Mouse (Mus musculus) midbrain, postnatal 0 days (tissue): ENCODE measurements around the gene Mthfd1. TPM values are rescaled to one million over a fixed set of nuclear protein-coding genes. Genes with fewer than 3 reads are reported as not detected.

Experiments
- ATAC-seq: fragments of 200-750 bp; cut with Nextera tagmentation; 2 replicates; pipeline ENCODE4 v1.8.0; 2017; ENCODE audit warnings: moderate number of reproducible peaks, mild to moderate bottlenecking, moderate TSS enrichment, moderate library complexity; ENCODE audit not compliant: low FRiP score
- DNase-seq: peaks from one replicate; pipeline ENCODE4 v3.0.0-alpha.2; 2015; ENCODE audit warnings: low spot score
- H3K27ac ChIP-seq: fragments of 300-500 bp; sonication (generic); 2 replicates; pipeline ENCODE4 v1.5.1; 2014; ENCODE audit warnings: low read depth, mild to moderate bottlenecking, low read length, mixed read lengths
- H3K27me3 ChIP-seq: fragments of 300-500 bp; sonication (generic); 2 replicates; pipeline ENCODE4 v1.6.1; 2014; ENCODE audit warnings: low read length, control low read depth, mixed read lengths; ENCODE audit not compliant: insufficient read depth
- H3K36me3 ChIP-seq: fragments of 300-500 bp; sonication (generic); 2 replicates; pipeline ENCODE4 v1.6.1; 2014; ENCODE audit warnings: low read length, control low read depth, mixed read lengths; ENCODE audit not compliant: insufficient read depth
- H3K4me1 ChIP-seq: fragments of 300-500 bp; sonication (generic); 2 replicates; pipeline ENCODE4 v1.6.1; 2014; ENCODE audit warnings: mild to moderate bottlenecking, control low read depth, antibody characterized with exemption, low read length, mixed read lengths; ENCODE audit not compliant: insufficient read depth
- H3K4me2 ChIP-seq: fragments of 300-500 bp; sonication (generic); 2 replicates; pipeline ENCODE4 v1.6.1; 2014; ENCODE audit warnings: low read depth, mild to moderate bottlenecking, low read length, mixed read lengths; ENCODE audit not compliant: poor library complexity, severe bottlenecking
- H3K4me3 ChIP-seq: fragments of 300-500 bp; sonication (generic); 2 replicates; pipeline ENCODE4 v1.5.1; 2014; ENCODE audit warnings: low read depth, mild to moderate bottlenecking, low read length, moderate library complexity
- H3K9ac ChIP-seq: fragments of 300-500 bp; sonication (generic); replicated peaks from 2 replicates; pipeline ENCODE4 v1.6.1; 2014; ENCODE audit warnings: mild to moderate bottlenecking, low read length, moderate library complexity, mixed read lengths; ENCODE audit not compliant: poor library complexity, severe bottlenecking
- H3K9me3 ChIP-seq: fragments of 300-500 bp; sonication (generic); 2 replicates; pipeline ENCODE4 v1.6.1; 2016; ENCODE audit warnings: low read length, control low read depth
- CTCF ChIP-seq: IDR thresholded peaks from 2 replicates; pipeline ENCODE4 v1.5.1; 2016; ENCODE audit warnings: antibody characterized with exemption, mild to moderate bottlenecking
- WGBS: fragments of 180-500 bp; shearing (Covaris S2); extraction: QIAGEN DNeasy Blood & Tissue Kit; methylation state at CpG from one replicate; pipeline ENCODE4 v1.1.7; 2014; 5-methylcytosine and 5-hydroxymethylcytosine counted together
- polyA plus RNA-seq: library from polyadenylated mRNA; unstranded; fragments of >200 nt; fragmentation: Nextera tagmentation; extraction: Ambion mirVana; gene quantifications from 2 replicates; pipeline ENCODE4 v1.2.1, GENCODE M21; 2015
- total RNA-seq: library from RNA; depleted of rRNA; stranded (reverse); fragments of >200 nt; gene quantifications from 2 replicates; pipeline ENCODE4 v1.2.3, GENCODE M21; 2014; rRNA removed

Gene Mthfd1
- total and polyA plus RNA-seq, 2 experiments from 2014 or later, result 23.7 to 26.7 TPM

- DNase-seq (peak; percentile 68), ATAC-seq (peak; percentile 50)
- Histone ChIP-seq H3K27ac (peak overlapping the region; percentile 98), H3K9me3 (no peaks in the 10 kb centered on the region), H3K9ac (peak overlapping the region; percentile 98), H3K4me1 (peaks cover 8% of the 10 kb centered on the region; the same call in 1 of the 2 replicates), H3K27me3 (no peaks in the 10 kb centered on the region), H3K36me3 (0 out of 2 replicates have a peak, but pooled peaks cover 2% of the 10 kb centered on the region), H3K4me3 (peak overlapping the region; percentile 97), H3K4me2 (peak overlapping the region; percentile 92)
- TF ChIP-seq CTCF, result no peak
- under 1% methylated on average over 25 of the region's 26 CpGs for WGBS
Measured at GRCm38 (mm10) chr12:76368790-76369205, 113.7 kb downstream of the Mthfd1 start.

Other genes starting within 250 kb of the Mthfd1 start
- gene Esr2, start 78.0 kb upstream of the Mthfd1 start, total RNA-seq, result 0.19 and 0.44 TPM in 2 replicates
- 0.20 and 0.25 TPM in 2 replicates for gene Esr2, start 78.0 kb upstream of the Mthfd1 start, polyA plus RNA-seq
- not detected in 2 replicates for gene Tex21, start 8.6 kb upstream of the Mthfd1 start, total RNA-seq
- not detected in 2 replicates for gene Tex21, start 8.6 kb upstream of the Mthfd1 start, polyA plus RNA-seq
- 17.2 and 18.0 TPM in 2 replicates for gene Akap5, start 69.6 kb downstream of the Mthfd1 start, total RNA-seq
- 9.4 and 10.7 TPM in 2 replicates for gene Akap5, start 69.6 kb downstream of the Mthfd1 start, polyA plus RNA-seq
- gene Zbtb25, start 114.3 kb downstream of the Mthfd1 start, total RNA-seq, result 19.9 and 24.4 TPM in 2 replicates
- gene Zbtb25, start 114.3 kb downstream of the Mthfd1 start, polyA plus RNA-seq, result 10.9 and 11.5 TPM in 2 replicates
- 2.9 and 3.4 TPM in 2 replicates for gene Zbtb1, start 115.0 kb downstream of the Mthfd1 start, total RNA-seq
- gene Zbtb1, start 115.0 kb downstream of the Mthfd1 start, polyA plus RNA-seq, result 1.7 and 1.9 TPM in 2 replicates
- 10.2 and 13.6 TPM in 2 replicates for gene Hspa2, start 148.9 kb downstream of the Mthfd1 start, total RNA-seq
- 7.6 and 8.8 TPM in 2 replicates for gene Hspa2, start 148.9 kb downstream of the Mthfd1 start, polyA plus RNA-seq
- gene Ppp1r36, start 162.2 kb downstream of the Mthfd1 start, total RNA-seq, result 0.27 and 0.94 TPM in 2 replicates
- 1.5 and 2.0 TPM in 2 replicates for gene Ppp1r36, start 162.2 kb downstream of the Mthfd1 start, polyA plus RNA-seq